Mouse (Mus musculus) embryonic facial prominence, embryonic 10.5 days (tissue): ENCODE data around the gene Myo16. TPM values are rescaled to one million over a fixed set of nuclear protein-coding genes. Genes with fewer than 3 reads are reported as not detected.

Experiments
- DNase-seq: peaks from one replicate; pipeline ENCODE4 v3.0.0-alpha.2; 2017; ENCODE audit warnings: low spot score
- H3K27ac ChIP-seq: fragments of 300-500 bp; sonication (generic); replicated peaks from 2 replicates; pipeline ENCODE4 v1.5.1; 2016; ENCODE audit warnings: mild to moderate bottlenecking
- H3K27me3 ChIP-seq: fragments of 300-500 bp; sonication (generic); replicated peaks from 2 replicates; pipeline ENCODE4 v1.6.1; 2016; ENCODE audit warnings: low read depth, mild to moderate bottlenecking; ENCODE audit not compliant: poor library complexity, severe bottlenecking
- H3K36me3 ChIP-seq: fragments of 300-500 bp; sonication (generic); replicated peaks from 2 replicates; pipeline ENCODE4 v1.6.1; 2016; ENCODE audit warnings: mild to moderate bottlenecking, moderate library complexity
- H3K4me1 ChIP-seq: fragments of 300-500 bp; sonication (generic); 2 replicates; pipeline ENCODE4 v1.6.1; 2016
- H3K4me3 ChIP-seq: fragments of 300-500 bp; sonication (generic); 2 replicates; pipeline ENCODE4 v1.5.1; 2016; ENCODE audit warnings: mild to moderate bottlenecking, moderate library complexity
- H3K9me3 ChIP-seq: fragments of 300-500 bp; sonication (generic); 2 replicates; pipeline ENCODE4 v1.6.1; 2016; ENCODE audit warnings: mild to moderate bottlenecking
- WGBS: fragments of 180-500 bp; shearing (Covaris S2); methylation state at CpG from one replicate; pipeline ENCODE4 v1.1.7; 2016; 5-methylcytosine and 5-hydroxymethylcytosine counted together
- polyA plus RNA-seq: library from polyadenylated mRNA; unstranded; fragments of >200 nt; fragmentation: Nextera tagmentation; extraction: Ambion mirVana; gene quantifications from 2 replicates; pipeline ENCODE4 v1.2.1, GENCODE M21; 2016

The Myo16 gene
- polyA plus RNA-seq, 1 experiment from 2014 or later = 1.1 TPM

DNA sequence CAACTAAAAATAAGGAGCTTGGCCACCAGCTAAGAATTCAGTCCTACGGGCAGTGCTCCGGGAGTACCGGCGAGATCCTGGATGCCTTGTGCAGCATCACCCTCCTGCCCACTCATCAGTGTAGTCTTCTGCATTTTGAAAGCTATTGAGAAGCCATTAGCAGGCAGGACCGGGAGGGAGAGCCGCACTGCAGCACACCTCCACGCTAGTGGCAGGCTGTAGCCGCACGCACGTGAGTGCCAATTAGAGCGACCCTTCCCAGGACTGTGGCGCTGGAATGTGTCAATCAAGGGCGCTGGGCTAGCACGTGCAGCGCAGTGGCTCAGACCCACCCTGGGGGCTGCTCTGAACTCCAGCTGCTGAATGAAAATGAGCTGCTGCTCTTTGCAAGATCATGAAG is 95.4 kb downstream of the Myo16 start:
- H3K4me1 ChIP-seq = peaks cover 9% of the 10 kb centered on the region
- DNase-seq = peak; percentile 81
- H3K36me3 ChIP-seq = no peaks in the 10 kb centered on the region
- peak overlapping the region; percentile 48 for H3K4me3 ChIP-seq
- whole genome bisulfite sequencing = 2% methylated on average over 15 of the region's 15 CpGs
- 0 out of 2 replicates have a peak overlapping the region, but pooled peaks have one; percentile 5 for H3K27ac ChIP-seq
- no peaks in the 10 kb centered on the region for H3K9me3 ChIP-seq
- peaks cover 19% of the 10 kb centered on the region for H3K27me3 ChIP-seq

DNA sequence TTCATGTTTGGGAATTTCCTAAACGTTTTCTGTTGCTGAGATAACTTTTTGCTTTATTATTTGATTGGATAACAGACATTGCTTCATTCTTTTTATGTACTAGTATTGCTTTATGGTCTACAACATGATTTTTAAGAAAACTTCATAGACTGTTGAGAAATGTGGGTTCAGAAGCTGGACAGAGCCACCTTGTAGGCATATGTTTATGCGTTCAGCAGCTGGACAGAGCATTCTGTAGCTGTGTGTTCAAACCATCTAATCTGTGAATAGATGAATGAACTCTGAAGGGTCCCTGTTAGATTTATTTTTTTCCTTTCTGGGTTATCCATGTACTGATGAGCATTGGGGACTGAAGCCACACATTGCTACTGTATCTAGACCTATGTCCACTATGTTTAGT is 102.0 kb downstream of the Myo16 start:
- H3K4me1 ChIP-seq = no peaks in the 10 kb centered on the region
- WGBS = 73% methylated on average over 2 of the region's 2 CpGs
- DNase-seq = peak; percentile 11
- H3K27me3 ChIP-seq = no peaks in the 10 kb centered on the region
- H3K9me3 ChIP-seq = no peaks in the 10 kb centered on the region
- H3K36me3 ChIP-seq = no peaks in the 10 kb centered on the region
- no peak overlapping the region for H3K27ac ChIP-seq
- no peak overlapping the region for H3K4me3 ChIP-seq

DNA sequence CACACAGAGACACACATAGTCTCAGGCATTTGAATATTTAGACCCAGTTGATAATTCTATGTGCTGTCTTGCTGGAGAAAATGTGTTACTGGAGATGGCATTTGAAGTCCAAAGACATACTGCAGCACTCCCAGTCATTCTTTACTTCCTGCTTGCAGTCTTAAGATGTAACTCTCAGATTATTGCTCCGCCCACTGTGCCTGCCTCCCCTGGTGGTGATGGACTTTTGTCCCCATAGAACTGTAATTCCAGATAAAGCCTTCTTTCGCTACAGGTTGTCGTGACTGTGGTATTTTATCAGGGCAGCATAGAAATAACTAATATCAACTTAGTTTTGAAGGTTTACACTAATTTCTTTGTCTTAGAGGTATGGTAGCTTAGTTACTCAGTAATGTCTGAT is 102.9 kb downstream of the Myo16 start:
- no peak overlapping the region for H3K27ac ChIP-seq
- H3K27me3 ChIP-seq = no peaks in the 10 kb centered on the region
- H3K4me1 ChIP-seq = no peaks in the 10 kb centered on the region
- H3K9me3 ChIP-seq = no peaks in the 10 kb centered on the region
- no peaks in the 10 kb centered on the region for H3K36me3 ChIP-seq
- no peak overlapping the region for H3K4me3 ChIP-seq
- no peak for DNase-seq
- 84% methylated on average over 3 of the region's 3 CpGs for WGBS

DNA sequence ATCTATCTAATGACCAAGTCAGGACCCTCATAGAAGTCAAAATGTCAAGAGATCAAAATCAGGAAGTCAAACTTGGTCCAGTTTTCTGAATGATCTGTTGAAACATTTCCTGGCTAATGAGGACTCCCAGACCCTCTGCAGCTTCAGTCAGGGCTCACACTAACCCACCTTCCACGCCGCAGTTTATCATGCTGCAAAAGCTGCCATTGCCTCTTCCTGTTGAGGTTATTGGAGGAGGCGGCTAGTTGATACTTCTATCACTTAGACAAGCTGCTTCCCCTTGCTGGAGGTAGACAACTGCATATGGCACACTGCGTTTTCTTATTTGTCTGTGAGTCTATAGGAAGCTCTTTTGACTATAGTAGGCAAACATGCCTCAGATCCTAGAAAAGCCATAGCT is 116.4 kb downstream of the Myo16 start:
- Histone ChIP-seq H3K27me3 (no peaks in the 10 kb centered on the region), H3K4me1 (no peaks in the 10 kb centered on the region), H3K9me3 (no peaks in the 10 kb centered on the region), H3K36me3 (no peaks in the 10 kb centered on the region), H3K4me3 (no peak overlapping the region), H3K27ac (no peak overlapping the region)
- DNase-seq = no peak
- 88% methylated on average over 4 of the region's 4 CpGs for WGBS

DNA sequence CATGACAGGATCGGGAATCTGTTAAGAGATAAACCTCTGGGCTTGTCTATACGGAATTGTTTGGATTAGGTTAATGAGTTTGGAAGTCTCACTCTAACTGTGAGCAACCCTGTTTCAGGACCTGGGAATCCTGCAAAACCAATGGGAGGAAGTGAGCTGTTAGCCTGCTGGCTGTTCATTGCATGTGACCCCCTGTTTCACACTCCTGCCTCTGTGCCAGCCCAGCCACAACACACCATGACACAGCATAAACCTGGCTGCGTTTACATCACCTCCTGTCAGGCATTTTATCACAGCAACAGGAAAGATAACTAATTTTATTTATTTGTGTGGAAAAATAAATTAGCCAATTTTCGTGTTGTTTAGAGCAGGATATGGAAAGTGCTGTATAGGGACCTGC is 138.9 kb downstream of the Myo16 start:
- Histone ChIP-seq H3K9me3 (no peaks in the 10 kb centered on the region), H3K4me3 (no peak overlapping the region), H3K4me1 (no peaks in the 10 kb centered on the region), H3K27ac (no peak overlapping the region), H3K27me3 (no peaks in the 10 kb centered on the region), H3K36me3 (no peaks in the 10 kb centered on the region)
- no peak for DNase-seq
- 72% methylated on average over 4 of the region's 4 CpGs for WGBS

DNA sequence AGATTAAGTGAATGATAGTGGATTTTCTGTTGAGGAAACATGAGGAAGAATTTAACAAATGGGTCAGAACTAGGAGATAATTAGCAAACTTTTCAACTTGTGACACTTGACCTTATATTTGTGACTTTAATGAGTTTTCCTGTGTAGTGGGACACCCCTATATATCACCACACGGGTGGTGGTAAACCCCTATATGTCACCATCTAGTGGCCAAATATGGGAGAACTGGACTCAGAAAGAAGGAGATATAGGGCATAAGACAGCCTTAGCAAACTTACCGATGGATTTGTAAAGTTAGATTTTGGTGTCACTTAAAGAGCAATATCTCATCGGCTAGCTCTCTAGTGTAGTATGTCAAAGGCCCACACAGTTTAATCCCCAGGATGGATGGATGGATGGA is 147.1 kb downstream of the Myo16 start:
- no peaks in the 10 kb centered on the region for H3K9me3 ChIP-seq
- DNase-seq = no peak
- no peak overlapping the region for H3K27ac ChIP-seq
- WGBS = 51% methylated on average over 3 of the region's 3 CpGs
- H3K4me1 ChIP-seq = no peaks in the 10 kb centered on the region
- no peak overlapping the region for H3K4me3 ChIP-seq
- H3K27me3 ChIP-seq = no peaks in the 10 kb centered on the region
- no peaks in the 10 kb centered on the region for H3K36me3 ChIP-seq

DNA sequence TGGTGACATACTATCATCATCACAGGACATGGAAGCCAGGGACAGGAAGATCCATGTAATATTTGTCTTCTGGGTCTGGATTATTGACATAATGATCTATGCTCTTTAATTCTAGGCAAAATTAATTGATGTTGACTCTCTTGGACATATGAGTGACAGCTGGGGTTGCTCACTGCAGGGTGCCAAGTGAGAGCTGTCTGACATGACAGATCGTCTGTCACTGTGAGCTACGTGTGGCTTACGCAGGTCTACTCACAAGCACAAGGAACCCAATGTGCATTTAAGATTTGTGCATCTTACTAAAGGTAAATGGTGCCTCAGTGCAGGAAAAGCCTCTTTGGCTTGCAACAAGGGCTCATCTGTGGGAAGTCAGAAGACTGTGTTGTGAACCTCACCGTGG is 149.3 kb downstream of the Myo16 start:
- no peaks in the 10 kb centered on the region for H3K36me3 ChIP-seq
- WGBS = 83% methylated on average over 4 of the region's 4 CpGs
- no peak for DNase-seq
- no peak overlapping the region for H3K27ac ChIP-seq
- no peaks in the 10 kb centered on the region for H3K27me3 ChIP-seq
- H3K4me1 ChIP-seq = no peaks in the 10 kb centered on the region
- no peaks in the 10 kb centered on the region for H3K9me3 ChIP-seq
- H3K4me3 ChIP-seq = no peak overlapping the region

DNA sequence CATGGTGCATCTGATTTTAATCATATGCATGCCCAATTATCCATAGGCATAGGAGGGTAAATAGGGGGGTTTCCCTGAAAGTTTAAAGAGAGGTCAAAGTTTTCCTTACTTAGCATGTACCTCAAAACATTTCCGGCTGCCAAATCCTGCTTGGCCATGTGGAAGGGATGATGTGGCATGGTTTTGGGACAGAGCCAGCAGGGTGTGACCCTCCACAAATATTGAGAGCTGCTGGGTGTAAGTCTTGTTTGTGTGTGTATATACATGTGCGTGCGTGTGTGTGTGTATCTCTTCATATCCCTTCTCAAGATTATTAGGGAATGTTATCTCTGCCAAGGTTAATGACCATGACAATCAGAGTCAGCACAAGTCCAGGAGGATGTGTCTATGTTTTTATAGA is 150.3 kb downstream of the Myo16 start:
- H3K4me1 ChIP-seq = no peaks in the 10 kb centered on the region
- 88% methylated on average over 3 of the region's 3 CpGs for WGBS
- DNase-seq = no peak

DNA sequence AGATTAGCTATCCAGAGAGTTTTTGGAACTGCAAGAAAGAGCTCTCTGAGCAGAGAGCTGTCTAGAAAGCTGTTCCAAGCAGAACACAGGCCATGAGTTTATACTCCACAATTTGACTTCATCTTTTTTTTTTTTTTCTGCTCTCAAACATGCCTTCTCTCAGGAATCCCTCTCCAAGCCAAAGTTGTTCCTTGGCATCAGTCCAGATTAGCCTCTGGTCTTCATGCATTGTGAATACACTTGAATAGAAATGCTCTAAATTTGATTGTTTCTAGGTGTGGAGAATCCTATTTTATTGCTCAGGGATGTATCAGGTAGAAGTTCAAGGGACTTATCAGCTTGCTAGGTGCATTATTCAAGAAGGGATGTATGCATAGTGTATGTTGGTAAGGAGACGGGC is 151.0 kb downstream of the Myo16 start:
- Histone ChIP-seq H3K4me1 (no peaks in the 10 kb centered on the region), H3K4me3 (no peak overlapping the region), H3K9me3 (no peaks in the 10 kb centered on the region), H3K36me3 (no peaks in the 10 kb centered on the region), H3K27me3 (no peaks in the 10 kb centered on the region), H3K27ac (no peak overlapping the region)
- WGBS = 91% methylated on average over 1 of the region's 1 CpGs
- DNase-seq = no peak

More for the DNA sequence above, 150.3 kb downstream of the Myo16 start:
- H3K9me3 ChIP-seq = no peaks in the 10 kb centered on the region
- no peak overlapping the region for H3K4me3 ChIP-seq
- no peaks in the 10 kb centered on the region for H3K36me3 ChIP-seq
- H3K27me3 ChIP-seq = no peaks in the 10 kb centered on the region
- H3K27ac ChIP-seq = no peak overlapping the region

DNA sequence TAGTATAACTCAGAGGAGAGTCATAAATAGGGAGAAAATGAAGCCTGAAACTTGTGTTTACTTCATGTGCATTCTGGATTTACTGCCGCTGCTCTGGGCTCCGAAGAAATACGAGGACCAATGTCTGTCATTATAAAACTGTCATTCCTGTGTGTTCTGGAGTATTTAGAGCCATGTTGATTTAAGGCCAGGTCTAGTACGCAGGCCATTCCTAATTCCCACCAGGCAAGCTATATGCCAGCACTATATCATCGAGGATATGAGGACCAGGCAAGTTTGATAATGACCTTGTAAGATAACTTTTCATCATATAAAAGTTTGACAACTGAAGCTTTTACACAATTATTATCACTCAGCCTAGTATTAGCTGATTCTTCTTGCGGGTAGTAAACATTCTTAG is 153.6 kb downstream of the Myo16 start:
- Histone ChIP-seq H3K27ac (no peak overlapping the region), H3K36me3 (no peaks in the 10 kb centered on the region), H3K9me3 (no peaks in the 10 kb centered on the region), H3K4me3 (no peak overlapping the region), H3K4me1 (no peaks in the 10 kb centered on the region), H3K27me3 (no peaks in the 10 kb centered on the region)
- whole genome bisulfite sequencing = 88% methylated on average over 6 of the region's 6 CpGs
- no peak for DNase-seq

DNA sequence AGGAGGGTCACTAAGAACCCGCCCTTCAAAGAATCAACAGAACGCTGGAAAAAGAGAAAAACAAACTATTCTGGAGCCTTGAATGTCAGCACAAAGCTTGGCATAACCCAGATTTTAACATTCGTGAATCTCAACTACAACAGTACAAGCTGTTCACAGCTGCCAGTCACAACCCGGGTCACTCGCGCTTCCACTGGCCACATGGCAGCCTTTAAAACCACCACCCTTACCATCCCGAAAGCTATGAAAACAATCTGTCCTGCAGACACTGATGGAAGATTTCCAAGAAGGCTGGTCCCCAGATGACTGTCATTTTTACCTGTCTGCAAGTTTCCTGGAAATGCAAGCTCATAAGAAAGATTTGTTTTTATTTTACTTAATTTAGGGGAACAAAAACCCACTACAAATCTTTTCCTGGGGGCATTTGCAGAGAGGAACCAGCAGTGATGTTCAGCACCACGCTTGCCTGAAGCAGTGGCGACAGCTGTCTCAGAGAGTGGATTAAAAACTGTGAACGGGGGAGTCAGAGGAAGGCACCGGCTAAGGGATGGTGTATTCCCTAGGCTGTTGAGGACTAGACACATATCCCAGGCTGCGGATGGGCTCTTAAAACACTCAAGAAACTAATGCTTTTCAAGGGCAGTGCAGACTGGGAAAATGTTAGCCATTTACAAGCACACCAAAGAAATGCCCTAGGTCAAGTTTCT is 154.2 kb downstream of the Myo16 start:
- Histone ChIP-seq H3K4me1 (no peaks in the 10 kb centered on the region), H3K27me3 (no peaks in the 10 kb centered on the region), H3K27ac (no peak overlapping the region), H3K4me3 (no peak overlapping the region), H3K36me3 (no peaks in the 10 kb centered on the region), H3K9me3 (no peaks in the 10 kb centered on the region)
- 67% methylated on average over 12 of the region's 12 CpGs for WGBS
- no peak for DNase-seq

DNA sequence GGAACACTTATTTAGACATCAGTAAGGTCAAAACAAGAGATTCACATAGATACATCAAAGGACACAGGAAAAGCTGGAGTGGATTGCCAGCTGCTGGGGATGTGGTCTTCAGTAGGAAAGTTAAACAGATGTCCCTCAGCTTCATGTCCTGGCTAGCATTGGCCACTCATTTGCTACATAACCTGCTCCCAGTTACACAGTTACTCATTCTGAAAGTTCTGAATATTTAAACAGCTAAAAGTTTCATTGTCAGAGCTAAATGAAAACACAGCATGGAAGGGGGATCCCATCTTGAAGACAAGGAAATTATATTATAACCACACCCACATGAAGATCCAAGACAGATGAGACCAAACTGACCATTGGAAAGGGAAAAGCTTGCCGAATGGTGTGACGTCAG is 156.8 kb downstream of the Myo16 start:
- WGBS = 86% methylated on average over 2 of the region's 2 CpGs
- H3K27me3 ChIP-seq = no peaks in the 10 kb centered on the region
- DNase-seq = no peak
- H3K4me1 ChIP-seq = no peaks in the 10 kb centered on the region
- H3K9me3 ChIP-seq = no peaks in the 10 kb centered on the region
- no peak overlapping the region for H3K4me3 ChIP-seq
- no peaks in the 10 kb centered on the region for H3K36me3 ChIP-seq
- H3K27ac ChIP-seq = no peak overlapping the region

DNA sequence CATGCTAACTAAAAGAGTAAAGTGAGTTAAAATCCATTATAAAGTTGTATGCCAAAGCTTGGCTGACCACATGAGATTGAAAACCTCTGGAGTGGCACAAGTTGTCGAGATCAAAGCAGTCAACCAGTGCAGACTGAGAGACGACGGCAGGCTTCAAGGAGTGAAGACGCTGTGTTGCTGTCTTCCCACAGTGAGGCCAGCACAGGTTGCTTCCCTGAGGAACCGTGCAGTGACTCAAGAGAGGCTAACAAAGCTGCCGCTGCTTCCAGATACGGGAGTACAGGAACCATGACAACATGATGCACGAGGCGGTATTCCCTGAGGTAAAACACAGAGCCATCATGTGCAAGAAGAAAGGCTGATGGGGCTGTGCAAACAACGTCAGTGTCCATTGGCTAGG is 158.6 kb downstream of the Myo16 start:
- no peaks in the 10 kb centered on the region for H3K9me3 ChIP-seq
- no peaks in the 10 kb centered on the region for H3K4me1 ChIP-seq
- no peak overlapping the region for H3K27ac ChIP-seq
- no peak for DNase-seq
- H3K4me3 ChIP-seq = no peak overlapping the region
- no peaks in the 10 kb centered on the region for H3K27me3 ChIP-seq
- 82% methylated on average over 10 of the region's 10 CpGs for WGBS
- H3K36me3 ChIP-seq = no peaks in the 10 kb centered on the region
